Mouse (Mus musculus): Measurements from ENCODE around the gene Timm8a1.

GRCm38 (mm10) chrX:134580528-134581305 is 39.1 kb upstream of the Timm8a1 start:
- no peak for TF ChIP-seq CTCF (IDR thresholded peaks at IDR 0.05; ENCODE audit: borderline replicate concordance, extremely low read depth, insufficient read depth, insufficient read length)
- TF ChIP-seq POLR2A (IDR thresholded peaks at IDR 0.05; ENCODE audit: borderline replicate concordance, extremely low read depth, insufficient read depth, insufficient read length, poor library complexity, severe bottlenecking): no peak
